Mouse (Mus musculus) forebrain, embryonic 11.5 days (tissue): ENCODE measurements at regions not wholly inside any gene's neighbourhood (a gene's known extent, or its start where the extent isn't known, plus 50 kb on each side); places are given as distances from the start of the nearest gene placed in this dataset.
"Not testable (repeated sequence)": the region's sequence is repeated elsewhere in the genome, so short reads cannot be mapped to it uniquely, and the experiment has no call there.

Experiments used
- ATAC-seq: fragments of 200-750 bp; cut with Nextera tagmentation; replicated peaks from 2 replicates; pipeline ENCODE4 v1.8.0; 2017; ENCODE audit warnings: moderate TSS enrichment; ENCODE audit not compliant: low FRiP score
- DNase-seq: peaks from one replicate; pipeline ENCODE4 v3.0.0-alpha.2; 2017; ENCODE audit warnings: low spot score
- H3K27ac ChIP-seq: fragments of 300-500 bp; sonication (generic); 2 replicates; pipeline ENCODE4 v1.5.1; 2014; ENCODE audit warnings: low read depth, low read length
- H3K27me3 ChIP-seq: fragments of 300-500 bp; sonication (generic); 2 replicates; pipeline ENCODE4 v1.6.1; 2014; ENCODE audit warnings: mild to moderate bottlenecking, low read length, mixed read lengths; ENCODE audit not compliant: control insufficient read depth, insufficient read depth
- H3K36me3 ChIP-seq: fragments of 300-500 bp; sonication (generic); 2 replicates; pipeline ENCODE4 v1.6.1; 2014; ENCODE audit warnings: mild to moderate bottlenecking, low read length, moderate library complexity, mixed read lengths; ENCODE audit not compliant: control insufficient read depth, insufficient read depth
- H3K4me1 ChIP-seq: fragments of 300-500 bp; sonication (generic); replicated peaks from 2 replicates; pipeline ENCODE4 v1.6.1; 2014; ENCODE audit warnings: low read length, mixed read lengths; ENCODE audit not compliant: control insufficient read depth, insufficient read depth
- H3K4me2 ChIP-seq: fragments of 300-500 bp; sonication (generic); 2 replicates; pipeline ENCODE4 v1.6.1; 2014; ENCODE audit warnings: low read depth, mild to moderate bottlenecking, low read length, moderate library complexity, mixed read lengths; ENCODE audit not compliant: severe bottlenecking
- H3K4me3 ChIP-seq: fragments of 300-500 bp; sonication (generic); 2 replicates; pipeline ENCODE4 v1.5.1; 2014; ENCODE audit warnings: low read depth, low read length
- H3K9ac ChIP-seq: fragments of 300-500 bp; sonication (generic); 2 replicates; pipeline ENCODE4 v1.6.1; 2014; ENCODE audit warnings: low read length
- H3K9me3 ChIP-seq: fragments of 300-500 bp; sonication (generic); 2 replicates; pipeline ENCODE4 v1.6.1; 2016; ENCODE audit warnings: low read length, mixed read lengths; ENCODE audit not compliant: control insufficient read depth
- WGBS: fragments of 180-500 bp; shearing (Covaris S2); extraction: QIAGEN DNeasy Blood & Tissue Kit; methylation state at CpG from one replicate; pipeline ENCODE4 v1.1.7; 2014; 5-methylcytosine and 5-hydroxymethylcytosine counted together

DNA sequence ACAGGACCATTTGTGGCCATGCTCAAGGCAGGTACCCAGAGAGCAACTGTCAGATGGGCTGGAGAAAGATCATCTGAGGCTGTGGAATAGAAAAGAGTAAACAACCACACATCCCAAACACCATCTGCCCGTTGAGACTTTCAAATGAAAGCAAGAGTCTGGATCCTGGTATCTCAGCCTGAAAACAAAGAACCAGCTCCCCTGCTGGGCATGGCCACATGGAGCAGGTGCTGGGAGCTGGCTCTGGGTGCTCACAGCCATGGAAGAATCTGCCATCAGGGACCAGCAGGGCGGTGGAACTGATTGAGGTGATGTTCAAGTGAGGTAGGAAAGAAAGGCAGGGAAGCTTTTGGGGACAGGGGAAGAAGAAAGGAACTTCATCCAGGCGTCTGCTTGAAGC is 85.6 kb downstream of the Hs1bp3 start:
- Histone ChIP-seq H3K9me3 (no peaks in the 10 kb centered on the region), H3K9ac (no peak overlapping the region), H3K27me3 (no peaks in the 10 kb centered on the region), H3K27ac (no peak overlapping the region), H3K4me1 (no peaks in the 10 kb centered on the region), H3K36me3 (no peaks in the 10 kb centered on the region), H3K4me2 (no peak overlapping the region), H3K4me3 (no peak overlapping the region)
- DNase-seq: no peak
- 77% methylated on average over 3 of the region's 3 CpGs for WGBS
- ATAC-seq: no peak

DNA sequence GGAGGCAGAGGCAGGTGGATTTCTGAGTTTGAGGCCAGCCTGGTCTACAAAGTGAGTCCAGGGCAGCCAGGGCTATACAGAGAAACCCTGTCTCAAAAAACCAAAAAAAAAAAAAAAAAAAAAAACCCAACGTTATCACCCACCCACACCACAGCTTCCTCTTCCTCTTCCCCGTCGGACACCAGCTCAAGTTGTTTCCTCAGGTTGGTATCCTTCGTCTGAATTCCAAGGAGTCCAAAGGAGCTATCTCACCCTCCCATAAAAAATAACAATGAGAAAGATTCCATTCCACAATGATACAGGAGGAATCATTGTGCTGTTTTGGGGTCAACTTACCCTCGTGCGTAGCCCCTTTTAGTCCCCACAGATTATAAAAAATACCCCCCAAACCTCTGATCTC is 83.2 kb downstream of the Hs1bp3 start:
- not testable (repeated sequence) for H3K4me3 ChIP-seq, H3K4me2 ChIP-seq, H3K9me3 ChIP-seq, DNase-seq, ATAC-seq, H3K4me1 ChIP-seq, H3K9ac ChIP-seq, H3K27ac ChIP-seq, H3K36me3 ChIP-seq, H3K27me3 ChIP-seq
- WGBS: 81% methylated on average over 6 of the region's 6 CpGs

DNA sequence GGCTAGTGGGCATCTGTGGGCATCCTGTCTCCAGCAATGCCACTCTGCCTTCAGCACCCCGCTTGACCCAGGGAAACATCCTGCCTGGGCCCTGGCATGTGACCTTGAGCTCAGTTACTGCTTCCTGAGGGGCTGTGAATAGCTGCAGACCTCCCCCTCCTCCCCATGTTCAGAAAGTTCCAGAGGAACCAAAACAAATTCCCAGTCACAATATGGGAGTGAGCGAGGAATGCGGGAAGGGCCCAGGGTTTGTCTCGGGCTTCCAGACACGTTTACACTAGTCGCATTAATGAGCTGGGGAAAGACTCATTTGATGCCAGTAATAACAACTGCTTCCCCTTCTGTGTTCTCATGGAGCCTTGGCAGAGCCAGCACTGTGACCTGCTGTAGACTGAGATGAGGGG is 81.7 kb downstream of the Hs1bp3 start:
- Histone ChIP-seq H3K4me2 (no peak overlapping the region), H3K9ac (no peak overlapping the region), H3K4me1 (no peaks in the 10 kb centered on the region), H3K27me3 (no peaks in the 10 kb centered on the region), H3K4me3 (no peak overlapping the region), H3K36me3 (no peaks in the 10 kb centered on the region), H3K9me3 (no peaks in the 10 kb centered on the region), H3K27ac (no peak overlapping the region)
- DNase-seq: no peak
- ATAC-seq: no peak
- 75% methylated on average over 6 of the region's 6 CpGs for WGBS

DNA sequence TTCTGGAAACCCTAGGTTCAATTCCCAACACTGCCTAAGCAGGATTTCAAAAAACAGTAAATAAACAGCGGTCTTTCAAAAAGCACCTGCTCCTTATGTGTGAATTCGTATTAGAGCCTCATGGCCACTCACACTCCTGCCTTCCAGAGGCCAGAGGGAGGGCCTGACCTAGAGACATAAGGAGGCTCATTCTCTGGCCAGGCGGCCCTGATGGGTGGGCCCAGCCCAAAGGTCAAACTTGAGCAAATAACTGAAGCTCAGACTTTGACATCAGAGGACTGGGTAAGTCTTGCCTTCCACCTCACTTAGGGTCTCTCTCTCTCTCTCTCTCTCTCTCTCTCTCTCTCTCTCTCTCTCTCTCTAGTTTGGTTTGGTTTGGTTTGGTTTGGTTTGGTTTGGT is 80.7 kb downstream of the Hs1bp3 start:
- no peak for ATAC-seq
- Histone ChIP-seq H3K9me3 (no peaks in the 10 kb centered on the region), H3K4me1 (no peaks in the 10 kb centered on the region), H3K9ac (no peak overlapping the region), H3K27me3 (no peaks in the 10 kb centered on the region), H3K27ac (no peak overlapping the region), H3K36me3 (no peaks in the 10 kb centered on the region), H3K4me3 (no peak overlapping the region), H3K4me2 (no peak overlapping the region)
- 79% methylated on average over 3 of the region's 3 CpGs for WGBS
- no peak for DNase-seq
